Mouse (Mus musculus) 416B (cell line): Measurements from ENCODE around the gene Srp54b.
"Not testable (repeated sequence)": the region's sequence is repeated elsewhere in the genome, so short reads cannot be mapped to it uniquely, and the experiment has no call there.

Experiments
- DNase-seq: peaks from one replicate; pipeline ENCODE4 v3.0.0; 2011; ENCODE audit warnings: low read depth

The Srp54b gene

DNA sequence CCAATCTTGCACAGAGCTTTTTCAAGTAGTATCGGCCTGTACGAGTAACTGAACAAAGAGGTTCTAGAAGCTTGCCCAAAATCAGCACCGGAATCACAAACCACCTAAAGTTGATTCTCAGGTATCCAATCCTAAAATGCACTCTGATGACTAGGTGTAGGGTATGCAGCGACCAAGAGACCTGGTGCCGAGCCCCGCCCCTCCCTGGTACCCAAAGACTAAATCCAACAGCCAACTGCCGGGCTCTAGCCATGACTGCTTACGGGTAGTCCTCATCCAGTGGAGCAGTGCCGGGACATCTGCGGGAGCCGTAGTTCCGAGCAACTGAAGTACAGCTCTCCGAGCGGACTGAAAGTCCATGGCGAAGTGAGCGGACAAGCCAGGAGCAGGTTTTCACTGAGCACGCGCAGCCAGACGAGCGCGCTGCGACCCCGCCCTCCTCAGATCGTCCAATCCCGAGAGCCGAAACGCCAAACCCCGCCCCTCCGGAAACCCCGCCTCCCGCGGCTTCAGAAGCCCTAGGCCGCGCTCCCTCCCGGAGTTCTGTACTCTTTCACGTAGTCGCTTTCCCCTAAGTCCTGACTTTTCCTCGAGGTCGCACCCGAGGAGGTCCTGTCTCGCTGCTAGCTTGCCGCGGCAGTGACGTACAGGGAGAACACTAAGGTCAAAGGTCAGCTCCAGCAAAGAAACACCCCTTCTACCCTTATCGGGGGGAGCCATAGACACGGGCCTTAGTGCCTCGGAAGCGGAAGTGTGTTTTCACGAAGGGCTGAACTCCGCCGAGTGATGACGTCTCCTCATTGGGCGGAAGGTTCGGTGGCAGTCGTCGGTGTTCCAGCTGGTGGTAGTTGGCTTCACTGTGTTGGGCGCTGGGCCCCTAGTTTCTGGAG is at the start of gene Srp54b:
Srp54b (plus strand) TSS at position 546 of the 890 bp plus-strand sequence.
- DNase-seq: not testable (repeated sequence)

DNA sequence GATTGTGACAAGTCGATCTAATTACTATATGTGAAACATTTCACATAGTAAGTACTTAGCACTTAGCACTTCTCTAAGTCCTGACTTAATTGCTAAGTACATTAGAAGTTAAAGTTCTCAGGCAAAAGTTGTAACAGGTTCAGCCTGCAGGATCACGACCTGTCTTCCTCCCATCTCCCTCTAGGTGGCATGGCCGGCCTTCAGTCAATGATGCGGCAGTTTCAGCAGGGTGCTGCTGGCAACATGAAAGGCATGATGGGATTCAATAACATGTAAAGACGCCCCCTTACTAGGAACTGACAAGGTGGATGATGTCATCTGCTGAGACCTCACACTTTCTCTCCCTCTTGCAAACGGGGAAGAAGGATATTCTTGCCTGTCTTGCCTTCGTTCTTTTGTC is 42.3 kb upstream of the Srp54b start:
- DNase-seq: not testable (repeated sequence)

DNA sequence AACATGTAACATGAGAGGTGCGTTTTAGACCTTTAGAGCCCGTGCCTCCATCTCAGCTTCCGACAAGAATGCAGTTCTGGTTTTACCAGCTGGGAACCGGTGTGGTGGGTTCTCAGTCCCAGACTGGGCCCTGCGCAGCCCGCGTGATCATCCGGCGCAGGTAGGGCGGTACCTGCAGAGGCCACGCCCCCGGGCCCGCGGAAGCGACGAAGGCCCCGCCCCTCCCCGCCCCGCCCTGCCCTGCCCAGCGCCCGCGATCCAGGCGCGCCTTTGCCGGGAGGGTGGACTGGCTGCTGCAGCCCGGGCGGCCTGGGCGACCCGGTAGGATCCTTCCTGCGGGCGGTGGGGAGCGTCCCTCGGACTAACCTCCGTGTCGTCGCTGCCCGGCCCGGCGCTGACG is 30.7 kb upstream of the Srp54b start, which contains the start of gene Fam177a:
Fam177a (plus strand) TSS at position 228 of the 400 bp plus-strand sequence.
- not testable (repeated sequence) for DNase-seq

DNA sequence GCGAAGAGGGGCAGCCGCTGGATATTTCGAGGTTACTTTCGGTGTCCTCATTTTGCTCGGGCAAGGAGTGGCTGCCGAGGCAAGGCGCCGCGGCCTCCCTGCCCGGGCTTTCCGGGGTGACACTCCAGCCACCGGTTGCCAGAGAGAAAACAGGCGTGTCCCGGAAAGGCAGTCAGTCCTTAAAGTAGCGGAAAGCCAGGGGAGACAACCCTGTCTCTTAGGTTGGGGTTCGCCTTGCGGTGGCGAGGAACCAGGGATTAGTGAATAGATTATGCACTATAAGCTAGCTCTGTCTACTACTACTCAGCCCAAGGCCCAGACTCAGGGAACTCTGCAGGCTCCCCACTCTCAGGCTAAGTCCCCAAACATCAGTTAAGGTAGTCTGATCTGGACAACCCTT is 30.2 kb upstream of the Srp54b start:
- not testable (repeated sequence) for DNase-seq

DNA sequence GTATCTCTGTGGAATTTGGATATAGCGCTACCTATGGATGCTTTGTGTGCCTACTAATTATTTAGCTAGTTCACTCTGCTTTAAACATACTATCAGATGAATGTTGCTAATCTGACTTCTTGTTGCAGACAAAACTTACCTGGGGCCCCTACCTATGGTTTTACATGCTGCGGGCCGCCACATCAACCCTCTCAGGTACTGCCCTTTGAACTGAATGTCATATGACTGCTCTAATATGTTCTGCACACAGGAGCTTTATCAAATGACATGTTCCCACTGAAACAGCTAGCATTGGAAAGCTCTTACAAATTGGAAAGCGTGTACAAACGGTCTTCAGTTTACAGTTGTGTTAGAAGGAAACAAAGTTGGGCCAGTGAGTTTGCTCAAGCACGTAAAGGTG is 19.4 kb upstream of the Srp54b start:
- DNase-seq: not testable (repeated sequence)

DNA sequence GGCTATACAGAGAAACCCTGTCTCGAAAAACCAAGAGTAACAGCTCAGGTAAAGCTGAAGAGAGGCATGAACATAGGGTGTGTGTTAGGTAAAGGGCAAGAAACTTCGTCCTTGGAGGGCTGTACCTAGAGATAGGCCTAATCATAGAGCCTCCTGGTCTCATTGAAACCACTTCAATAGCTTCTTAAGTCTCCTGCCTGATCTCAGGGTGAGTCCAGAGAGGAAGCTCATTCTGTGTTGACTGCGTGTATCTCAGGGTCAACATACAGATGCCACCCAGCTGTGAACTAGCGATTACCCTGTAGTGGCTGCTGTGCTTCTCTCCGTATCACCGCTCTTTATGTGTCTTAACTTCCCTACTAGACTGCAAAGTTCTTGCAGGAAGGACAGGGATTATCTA is 17.0 kb upstream of the Srp54b start:
- not testable (repeated sequence) for DNase-seq

DNA sequence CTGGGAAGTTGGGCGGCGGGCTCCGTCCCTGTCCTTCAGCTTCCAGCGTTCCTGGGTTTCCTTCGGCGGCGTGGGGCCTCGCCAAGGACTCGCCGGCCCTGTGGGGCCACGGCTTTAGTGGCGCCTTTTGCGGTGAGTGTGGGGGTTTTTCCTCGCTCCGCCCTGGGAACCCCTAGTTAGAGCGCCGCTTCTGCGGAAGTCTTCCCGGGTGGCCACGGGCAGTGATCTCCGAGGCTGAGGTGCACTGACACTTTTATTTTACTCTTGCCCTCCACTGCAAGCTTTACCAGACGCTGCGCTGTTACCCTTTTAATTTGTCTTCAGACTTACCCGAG is 512 bp downstream of the Srp54b start:
- not testable (repeated sequence) for DNase-seq

DNA sequence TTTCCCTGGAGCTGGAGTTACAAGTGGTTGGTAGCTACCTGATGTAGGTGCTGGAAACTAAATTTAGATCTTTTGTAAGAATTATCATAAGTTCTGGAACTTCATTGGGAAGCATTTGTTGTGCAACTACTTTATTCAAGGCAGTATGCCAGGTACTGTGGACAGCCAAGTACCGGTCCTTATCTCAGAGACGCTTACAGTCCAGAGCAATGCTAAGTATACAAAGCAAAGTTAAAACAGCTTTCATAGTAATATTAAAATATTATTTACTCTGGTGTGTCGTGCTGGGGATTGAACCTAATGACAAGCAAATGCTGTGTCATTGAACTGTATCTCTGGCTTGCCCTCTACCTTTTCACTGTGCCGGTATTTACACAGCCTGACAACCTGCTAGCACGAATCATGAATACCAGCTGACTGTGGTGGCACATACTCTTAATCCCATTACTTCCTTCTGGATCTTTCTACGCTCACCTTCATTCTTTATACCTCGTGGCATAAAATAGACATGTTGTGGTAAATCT is 12.2 kb downstream of the Srp54b start:
- DNase-seq: not testable (repeated sequence)

DNA sequence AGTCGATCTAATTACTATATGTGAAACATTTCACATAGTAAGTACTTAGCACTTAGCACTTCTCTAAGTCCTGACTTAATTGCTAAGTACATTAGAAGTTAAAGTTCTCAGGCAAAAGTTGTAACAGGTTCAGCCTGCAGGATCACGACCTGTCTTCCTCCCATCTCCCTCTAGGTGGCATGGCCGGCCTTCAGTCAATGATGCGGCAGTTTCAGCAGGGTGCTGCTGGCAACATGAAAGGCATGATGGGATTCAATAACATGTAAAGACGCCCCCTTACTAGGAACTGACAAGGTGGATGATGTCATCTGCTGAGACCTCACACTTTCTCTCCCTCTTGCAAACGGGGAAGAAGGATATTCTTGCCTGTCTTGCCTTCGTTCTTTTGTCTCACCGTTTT is 32.8 kb downstream of the Srp54b start:
- not testable (repeated sequence) for DNase-seq

DNA sequence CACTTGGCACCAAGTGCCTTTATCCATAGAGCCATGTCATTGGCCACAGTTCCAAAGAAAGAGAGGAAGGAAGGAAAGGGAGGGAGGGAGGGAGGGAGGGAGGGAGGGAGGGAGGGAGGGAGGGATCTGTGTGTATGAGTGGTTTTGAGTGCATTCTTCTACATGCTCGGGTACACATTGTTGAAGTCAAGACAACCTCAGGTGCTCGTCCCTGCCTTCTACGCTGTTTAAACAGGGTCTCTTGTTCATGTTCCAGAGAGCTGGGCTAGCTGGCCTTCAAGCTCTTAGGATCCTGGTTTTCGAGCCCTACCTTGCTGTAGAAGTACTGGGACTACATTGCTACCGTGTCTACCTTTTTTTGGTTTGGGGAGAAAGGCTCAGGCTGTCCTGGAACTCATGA is 34.2 kb downstream of the Srp54b start:
- DNase-seq: not testable (repeated sequence)

DNA sequence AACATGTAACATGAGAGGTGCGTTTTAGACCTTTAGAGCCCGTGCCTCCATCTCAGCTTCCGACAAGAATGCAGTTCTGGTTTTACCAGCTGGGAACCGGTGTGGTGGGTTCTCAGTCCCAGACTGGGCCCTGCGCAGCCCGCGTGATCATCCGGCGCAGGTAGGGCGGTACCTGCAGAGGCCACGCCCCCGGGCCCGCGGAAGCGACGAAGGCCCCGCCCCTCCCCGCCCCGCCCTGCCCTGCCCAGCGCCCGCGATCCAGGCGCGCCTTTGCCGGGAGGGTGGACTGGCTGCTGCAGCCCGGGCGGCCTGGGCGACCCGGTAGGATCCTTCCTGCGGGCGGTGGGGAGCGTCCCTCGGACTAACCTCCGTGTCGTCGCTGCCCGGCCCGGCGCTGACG is 44.4 kb downstream of the Srp54b start, which contains the start of gene 1700047I17Rik2:
1700047I17Rik2 (plus strand) TSS at position 287 of the 400 bp plus-strand sequence.
- not testable (repeated sequence) for DNase-seq

DNA sequence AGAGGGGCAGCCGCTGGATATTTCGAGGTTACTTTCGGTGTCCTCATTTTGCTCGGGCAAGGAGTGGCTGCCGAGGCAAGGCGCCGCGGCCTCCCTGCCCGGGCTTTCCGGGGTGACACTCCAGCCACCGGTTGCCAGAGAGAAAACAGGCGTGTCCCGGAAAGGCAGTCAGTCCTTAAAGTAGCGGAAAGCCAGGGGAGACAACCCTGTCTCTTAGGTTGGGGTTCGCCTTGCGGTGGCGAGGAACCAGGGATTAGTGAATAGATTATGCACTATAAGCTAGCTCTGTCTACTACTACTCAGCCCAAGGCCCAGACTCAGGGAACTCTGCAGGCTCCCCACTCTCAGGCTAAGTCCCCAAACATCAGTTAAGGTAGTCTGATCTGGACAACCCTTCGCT is 44.9 kb downstream of the Srp54b start:
- DNase-seq: not testable (repeated sequence)

DNA sequence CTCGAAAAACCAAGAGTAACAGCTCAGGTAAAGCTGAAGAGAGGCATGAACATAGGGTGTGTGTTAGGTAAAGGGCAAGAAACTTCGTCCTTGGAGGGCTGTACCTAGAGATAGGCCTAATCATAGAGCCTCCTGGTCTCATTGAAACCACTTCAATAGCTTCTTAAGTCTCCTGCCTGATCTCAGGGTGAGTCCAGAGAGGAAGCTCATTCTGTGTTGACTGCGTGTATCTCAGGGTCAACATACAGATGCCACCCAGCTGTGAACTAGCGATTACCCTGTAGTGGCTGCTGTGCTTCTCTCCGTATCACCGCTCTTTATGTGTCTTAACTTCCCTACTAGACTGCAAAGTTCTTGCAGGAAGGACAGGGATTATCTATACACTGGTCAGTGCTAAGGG is 58.0 kb downstream of the Srp54b start:
- not testable (repeated sequence) for DNase-seq

DNA sequence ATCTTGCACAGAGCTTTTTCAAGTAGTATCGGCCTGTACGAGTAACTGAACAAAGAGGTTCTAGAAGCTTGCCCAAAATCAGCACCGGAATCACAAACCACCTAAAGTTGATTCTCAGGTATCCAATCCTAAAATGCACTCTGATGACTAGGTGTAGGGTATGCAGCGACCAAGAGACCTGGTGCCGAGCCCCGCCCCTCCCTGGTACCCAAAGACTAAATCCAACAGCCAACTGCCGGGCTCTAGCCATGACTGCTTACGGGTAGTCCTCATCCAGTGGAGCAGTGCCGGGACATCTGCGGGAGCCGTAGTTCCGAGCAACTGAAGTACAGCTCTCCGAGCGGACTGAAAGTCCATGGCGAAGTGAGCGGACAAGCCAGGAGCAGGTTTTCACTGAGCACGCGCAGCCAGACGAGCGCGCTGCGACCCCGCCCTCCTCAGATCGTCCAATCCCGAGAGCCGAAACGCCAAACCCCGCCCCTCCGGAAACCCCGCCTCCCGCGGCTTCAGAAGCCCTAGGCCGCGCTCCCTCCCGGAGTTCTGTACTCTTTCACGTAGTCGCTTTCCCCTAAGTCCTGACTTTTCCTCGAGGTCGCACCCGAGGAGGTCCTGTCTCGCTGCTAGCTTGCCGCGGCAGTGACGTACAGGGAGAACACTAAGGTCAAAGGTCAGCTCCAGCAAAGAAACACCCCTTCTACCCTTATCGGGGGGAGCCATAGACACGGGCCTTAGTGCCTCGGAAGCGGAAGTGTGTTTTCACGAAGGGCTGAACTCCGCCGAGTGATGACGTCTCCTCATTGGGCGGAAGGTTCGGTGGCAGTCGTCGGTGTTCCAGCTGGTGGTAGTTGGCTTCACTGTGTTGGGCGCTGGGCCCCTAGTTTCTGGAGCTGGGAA is 75.0 kb downstream of the Srp54b start, which contains the start of gene Srp54c:
Srp54c (plus strand) TSS at position 543 of the 894 bp plus-strand sequence.
- not testable (repeated sequence) for DNase-seq

DNA sequence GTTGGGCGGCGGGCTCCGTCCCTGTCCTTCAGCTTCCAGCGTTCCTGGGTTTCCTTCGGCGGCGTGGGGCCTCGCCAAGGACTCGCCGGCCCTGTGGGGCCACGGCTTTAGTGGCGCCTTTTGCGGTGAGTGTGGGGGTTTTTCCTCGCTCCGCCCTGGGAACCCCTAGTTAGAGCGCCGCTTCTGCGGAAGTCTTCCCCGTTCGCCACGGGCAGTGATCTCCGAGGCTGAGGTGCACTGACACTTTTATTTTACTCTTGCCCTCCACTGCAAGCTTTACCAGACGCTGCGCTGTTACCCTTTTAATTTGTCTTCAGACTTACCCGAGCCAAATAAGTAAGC is 75.6 kb downstream of the Srp54b start:
- DNase-seq: not testable (repeated sequence)
